Mouse (Mus musculus) olfactory bulb, adult 2 months (tissue): ENCODE data around the gene Gm20547.

Experiments
- CTCF ChIP-seq: fragments of 200-500 bp; IDR thresholded peaks from 2 replicates; pipeline ENCODE4 v1.5.1; 2012; ENCODE audit warnings: low read depth, mild to moderate bottlenecking, low read length, moderate library complexity; ENCODE audit not compliant: insufficient read depth
- POLR2A ChIP-seq: fragments of 200-500 bp; IDR thresholded peaks from 2 replicates; pipeline ENCODE4 v1.6.1; 2012; ENCODE audit warnings: mild to moderate bottlenecking, low read depth, low read length, moderate library complexity; ENCODE audit not compliant: insufficient read depth

DNA sequence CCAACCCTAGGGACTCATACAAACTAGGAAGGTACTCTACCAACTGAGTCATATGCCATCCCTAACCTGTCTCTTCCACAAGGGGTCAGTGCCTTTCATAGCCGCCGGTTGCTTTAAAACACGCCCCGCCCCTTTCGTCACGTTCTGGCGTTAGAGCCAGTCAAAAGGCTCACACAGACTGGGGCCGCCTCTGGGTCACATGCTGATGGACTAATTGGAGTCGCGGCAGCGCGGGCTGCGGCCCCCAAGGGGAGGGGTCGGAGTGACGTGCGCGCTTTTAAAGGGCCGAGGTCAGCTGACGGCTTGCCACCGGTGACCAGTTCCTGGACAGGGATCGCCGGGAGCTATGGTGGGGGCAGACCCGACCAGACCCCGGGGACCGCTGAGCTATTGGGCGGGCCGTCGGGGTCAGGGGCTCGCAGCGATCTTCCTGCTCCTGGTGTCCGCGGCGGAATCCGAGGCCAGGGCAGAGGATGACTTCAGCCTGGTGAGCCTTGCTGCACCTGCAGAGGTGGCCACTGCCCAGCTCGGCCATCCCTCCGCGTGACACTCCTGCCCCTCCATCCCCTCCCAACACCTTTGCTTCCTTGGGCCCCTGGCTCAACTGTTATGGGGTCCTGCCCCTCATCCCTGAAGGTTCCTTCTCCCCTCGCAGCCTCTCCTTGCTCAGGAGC lies 49.4 kb upstream of the Gm20547 start, which contains the start of gene Neu1:
- TF ChIP-seq CTCF (no peak), POLR2A (peak; percentile 43; the same call in 1 of the 2 replicates)
